Mouse (Mus musculus): ENCODE measurements around the gene Pik3cg.
"Not testable (repeated sequence)": the region's sequence is repeated elsewhere in the genome, so short reads cannot be mapped to it uniquely, and the experiment has no call there.

Pik3cg gene

DNA sequence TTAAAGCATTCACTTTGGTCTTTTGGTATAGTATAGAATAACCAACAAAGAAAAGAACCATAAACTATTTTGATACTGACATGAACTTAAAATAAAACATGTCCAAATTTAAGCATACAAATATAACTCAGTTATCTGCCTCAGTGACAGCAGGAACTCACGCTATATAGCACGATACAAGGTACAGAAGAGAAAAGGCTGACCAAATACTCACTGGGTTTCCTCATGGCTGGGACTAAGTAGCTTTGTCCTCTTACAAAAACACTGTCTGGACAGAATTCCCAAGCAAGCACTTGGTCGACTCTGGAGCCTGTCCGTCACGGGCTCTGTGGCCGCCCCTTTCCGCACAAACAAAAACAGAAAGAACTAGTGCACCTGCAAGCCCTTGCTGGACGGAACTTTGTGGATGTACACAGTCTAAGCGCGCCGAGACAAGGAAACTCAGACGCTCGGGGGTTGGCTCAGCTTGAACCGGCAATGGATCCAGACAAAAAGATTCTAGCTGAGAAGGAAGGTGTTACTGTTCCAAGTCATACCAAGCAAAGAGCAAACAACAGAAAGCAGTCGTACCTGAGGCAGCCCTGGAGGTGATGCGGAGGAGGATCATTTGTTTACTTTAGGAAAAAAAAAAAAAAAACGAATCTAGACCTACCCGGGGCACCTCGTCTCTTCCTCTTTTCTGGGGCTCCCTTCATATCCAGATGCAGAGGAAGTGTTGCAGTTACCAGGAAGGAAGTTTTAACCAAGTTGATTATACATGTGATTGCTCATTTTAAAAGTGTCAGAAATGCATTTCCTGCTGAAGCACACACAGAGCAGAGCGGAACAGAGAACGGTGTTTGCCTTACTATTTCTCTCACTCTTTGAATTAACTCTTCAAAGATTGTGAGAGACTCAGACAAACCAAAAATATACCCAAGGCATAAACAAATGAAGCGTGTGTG, at the start of gene Pik3cg:
Pik3cg (minus strand) TSS at position 712 of the 944 bp plus-strand sequence.
- DNase-seq (ENCODE audit: low spot score), result no peak

DNA sequence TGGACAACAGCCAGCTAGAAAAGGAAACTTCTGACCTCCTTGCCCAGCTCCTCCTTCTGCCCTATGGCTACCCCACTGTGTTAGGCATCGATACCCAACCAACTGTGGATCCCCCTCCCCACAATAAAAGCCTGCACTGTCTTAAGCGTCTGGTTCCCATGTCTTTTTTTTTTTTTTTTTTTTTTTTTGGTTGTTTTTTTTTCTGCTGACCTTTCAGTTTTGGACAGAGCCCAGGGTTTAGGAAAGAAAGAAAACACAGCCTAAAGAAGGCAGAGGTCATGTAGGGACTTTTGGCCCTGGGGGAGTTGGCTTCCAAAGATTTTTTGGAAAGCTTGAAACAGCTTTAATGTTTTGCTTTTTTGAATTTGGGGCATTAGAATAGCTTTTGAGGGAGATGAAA, 40.0 kb upstream of the Pik3cg start:
- no peak for DNase-seq (ENCODE audit: low spot score)

DNA sequence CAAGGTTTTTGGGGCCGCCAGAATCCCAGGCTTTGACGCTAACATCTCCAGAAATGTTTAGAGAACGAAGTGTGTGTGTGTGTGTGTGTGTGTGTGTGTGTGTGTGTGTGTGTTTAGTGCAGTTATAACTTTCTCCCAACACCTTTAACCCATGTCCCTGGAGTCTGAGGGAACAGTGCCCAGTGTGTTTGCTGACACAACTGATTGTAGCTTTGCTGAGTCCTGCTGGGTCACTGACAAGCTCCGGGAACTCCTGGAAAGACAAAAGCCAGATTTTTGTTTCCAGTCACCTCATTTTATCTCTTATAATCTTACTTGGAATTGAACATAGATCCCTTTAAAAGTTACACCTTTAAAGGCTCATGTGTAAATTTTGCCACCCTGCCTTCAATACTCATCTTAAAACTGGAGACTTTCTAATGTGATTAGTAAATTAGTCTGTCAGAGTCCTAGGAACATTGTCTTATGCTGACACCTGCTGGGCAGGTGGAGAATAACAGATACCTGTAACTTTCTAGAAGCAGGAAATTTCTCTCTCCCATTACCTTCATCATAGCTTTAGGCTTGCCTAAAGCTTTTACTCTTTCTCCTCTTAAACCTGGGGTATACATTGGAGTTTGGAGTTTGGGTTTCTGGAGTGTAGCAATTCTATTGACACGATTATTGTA, 37.2 kb upstream of the Pik3cg start:
- DNase-seq (ENCODE audit: low spot score), result no peak

DNA sequence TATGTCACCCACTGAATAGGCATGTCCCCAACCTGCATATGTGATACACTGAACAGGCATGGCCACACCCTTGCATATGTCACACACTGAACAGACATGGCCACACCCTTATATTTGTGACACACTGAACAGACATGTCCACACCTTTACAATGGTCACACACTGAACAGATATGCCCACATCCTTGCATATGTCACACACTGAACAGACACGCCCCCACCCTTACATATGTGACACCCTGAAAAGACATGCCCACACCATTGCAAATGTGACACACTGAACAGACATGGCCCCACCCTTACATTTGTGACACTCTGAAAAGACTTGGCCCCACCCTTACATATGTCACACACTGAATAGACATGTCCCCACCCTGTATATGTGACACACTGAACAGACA, 35.1 kb upstream of the Pik3cg start:
- no peak for DNase-seq (ENCODE audit: low spot score)

DNA sequence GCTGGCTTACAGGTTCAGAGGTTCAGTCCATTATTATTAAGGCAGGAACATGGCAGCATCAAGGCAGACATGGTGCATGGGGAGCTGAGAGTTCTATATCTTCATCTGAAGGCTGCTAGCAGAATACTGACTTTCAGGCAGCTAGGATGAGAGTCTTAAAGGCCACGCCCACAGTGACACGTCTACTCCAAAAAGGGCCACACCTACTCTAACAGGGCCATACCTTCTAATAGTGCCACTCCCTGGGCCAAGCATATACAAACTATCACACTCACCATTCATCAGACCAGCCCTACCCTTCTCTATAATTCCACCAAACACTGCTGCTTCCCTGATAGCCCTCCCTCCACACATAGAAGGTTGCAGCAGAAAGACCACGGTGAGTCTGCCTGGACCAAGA, 30.7 kb upstream of the Pik3cg start:
- not testable (repeated sequence) for DNase-seq (ENCODE audit: low spot score)

DNA sequence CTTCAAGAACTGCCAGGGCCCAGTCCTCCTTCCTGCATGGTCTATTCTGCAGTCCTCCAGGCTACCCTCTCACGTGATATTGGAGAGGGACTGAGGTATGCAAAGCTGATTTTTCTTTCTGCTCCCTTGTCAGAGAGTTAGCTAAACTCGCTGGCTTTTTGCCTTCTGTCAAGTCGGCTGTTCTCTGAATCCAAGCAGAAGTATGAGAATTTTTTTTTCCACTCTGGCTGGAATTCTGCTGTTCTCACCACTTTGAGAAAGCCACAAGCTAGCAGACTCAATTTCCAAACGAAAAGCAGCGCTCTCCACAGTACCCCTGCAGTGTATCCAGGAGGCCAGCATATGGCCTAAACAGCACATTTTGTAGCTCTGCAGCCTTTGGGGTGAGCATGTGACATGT, 30.0 kb upstream of the Pik3cg start:
- no peak for DNase-seq (ENCODE audit: low spot score)

DNA sequence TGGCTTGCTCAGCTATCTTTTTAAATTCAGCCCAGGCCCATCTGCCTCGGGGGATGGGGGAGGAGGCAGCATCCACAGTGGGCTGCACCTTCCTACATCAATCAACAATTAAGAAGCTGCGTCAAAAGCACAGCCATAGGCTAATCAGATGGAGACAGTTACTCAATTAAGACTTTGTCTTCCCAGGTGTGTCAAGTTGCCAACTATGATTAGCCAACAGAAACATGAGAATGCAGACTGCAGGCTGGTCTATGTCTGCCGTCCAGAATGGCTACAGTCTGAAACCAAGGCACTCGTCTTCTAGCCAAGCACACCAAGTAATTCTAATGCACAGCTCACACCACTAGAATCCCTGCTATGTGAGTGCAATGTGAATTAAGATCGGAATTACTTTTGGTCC, 29.4 kb upstream of the Pik3cg start:
- DNase-seq (ENCODE audit: low spot score), result no peak

DNA sequence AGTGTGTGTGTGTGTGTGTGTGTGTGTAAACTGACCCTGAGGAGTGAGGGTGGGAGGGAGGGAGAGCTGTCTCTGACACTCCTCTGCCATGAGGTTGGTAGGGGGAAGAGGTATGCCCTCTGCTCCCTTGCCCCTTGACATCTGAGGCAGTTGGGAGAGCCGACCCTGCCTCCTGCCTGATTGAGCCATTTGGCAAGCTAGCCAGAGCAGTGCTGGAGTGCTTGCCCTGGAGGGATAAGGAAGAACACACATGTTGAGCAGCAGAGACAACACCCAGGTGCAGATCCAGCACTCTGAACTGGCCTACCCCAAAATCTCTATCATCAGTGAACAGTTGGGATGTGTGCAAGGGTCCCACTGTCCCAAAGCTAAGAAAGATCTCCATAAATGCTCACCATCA, 28.7 kb upstream of the Pik3cg start:
- no peak for DNase-seq (ENCODE audit: low spot score)

DNA sequence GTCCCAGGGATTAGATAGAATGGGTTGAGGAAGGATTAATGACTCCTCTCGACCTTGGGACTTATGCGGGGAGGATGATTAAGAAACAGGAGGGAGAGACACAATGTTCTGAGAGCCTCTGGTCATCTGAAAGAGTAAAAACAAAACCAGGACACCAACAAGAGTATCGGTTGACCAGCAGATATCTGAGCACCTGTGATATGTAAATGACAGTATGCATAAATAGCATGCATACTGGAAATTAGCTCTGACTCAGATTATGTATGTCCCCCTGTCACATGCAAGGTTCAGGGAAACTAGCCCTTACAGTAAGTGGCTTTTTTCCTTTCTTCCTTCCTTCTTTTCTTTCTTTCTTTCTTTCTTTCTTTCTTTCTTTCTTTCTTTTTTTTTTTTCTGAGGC, 28.0 kb upstream of the Pik3cg start:
- no peak for DNase-seq (ENCODE audit: low spot score)

DNA sequence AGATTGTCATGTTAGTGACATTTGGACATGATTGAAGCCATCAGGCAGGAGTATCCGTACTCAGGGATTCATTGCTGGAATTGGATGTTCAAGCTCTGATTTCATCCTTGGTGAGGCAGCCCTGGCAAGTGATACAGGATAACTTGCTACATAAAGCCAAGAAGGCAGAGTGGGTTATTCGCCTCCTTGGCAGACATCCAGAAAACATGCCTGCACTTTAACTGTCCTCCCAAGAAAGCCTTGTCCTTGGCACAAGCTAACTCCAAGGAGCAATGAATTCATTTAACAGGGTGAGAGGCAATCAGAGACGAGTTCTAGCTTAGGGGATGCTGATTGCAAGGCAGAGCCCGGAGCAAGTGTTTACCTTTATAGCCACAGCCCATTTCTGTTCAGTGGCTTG, 25.4 kb upstream of the Pik3cg start:
- no peak for DNase-seq (ENCODE audit: low spot score)

DNA sequence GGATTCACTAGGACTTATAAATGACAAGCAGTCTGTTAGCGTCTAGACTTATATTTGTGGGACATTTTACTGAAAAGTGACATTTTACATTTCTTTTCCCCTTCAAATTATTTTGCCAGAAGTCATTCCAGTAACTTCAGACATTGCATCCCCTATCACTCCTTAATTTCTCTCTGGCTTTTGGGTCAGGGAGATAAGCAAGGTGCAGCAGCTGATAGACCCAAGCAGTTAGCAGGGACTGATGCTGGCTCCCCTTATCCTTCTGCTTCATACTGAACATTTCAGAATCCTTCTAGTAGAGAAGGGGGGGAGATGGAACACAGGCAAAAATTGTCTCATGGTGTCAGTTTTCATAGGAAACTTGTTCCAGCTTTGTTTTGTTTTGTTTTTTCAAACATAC, 22.9 kb upstream of the Pik3cg start:
- no peak for DNase-seq (ENCODE audit: low spot score)

DNA sequence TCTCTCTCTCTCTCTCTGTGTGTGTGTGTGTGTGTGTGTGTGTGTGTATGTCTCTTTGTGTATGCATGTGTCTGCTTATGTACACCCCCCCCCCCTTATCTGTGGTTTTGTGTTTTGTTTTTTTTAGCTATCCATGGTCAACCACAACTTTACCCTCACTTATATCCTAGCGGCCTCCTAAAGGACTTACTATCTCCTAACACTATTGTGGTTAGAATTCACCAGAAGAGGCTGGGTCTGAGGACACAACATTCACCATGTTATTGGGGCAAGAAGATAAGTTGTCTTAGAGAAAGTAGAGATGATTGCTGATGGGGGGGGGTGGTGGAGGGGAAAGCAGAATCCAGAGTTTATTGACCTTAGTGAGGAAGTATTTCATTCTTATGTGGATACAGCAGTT, 15.2 kb upstream of the Pik3cg start:
- DNase-seq (ENCODE audit: low spot score), result no peak

DNA sequence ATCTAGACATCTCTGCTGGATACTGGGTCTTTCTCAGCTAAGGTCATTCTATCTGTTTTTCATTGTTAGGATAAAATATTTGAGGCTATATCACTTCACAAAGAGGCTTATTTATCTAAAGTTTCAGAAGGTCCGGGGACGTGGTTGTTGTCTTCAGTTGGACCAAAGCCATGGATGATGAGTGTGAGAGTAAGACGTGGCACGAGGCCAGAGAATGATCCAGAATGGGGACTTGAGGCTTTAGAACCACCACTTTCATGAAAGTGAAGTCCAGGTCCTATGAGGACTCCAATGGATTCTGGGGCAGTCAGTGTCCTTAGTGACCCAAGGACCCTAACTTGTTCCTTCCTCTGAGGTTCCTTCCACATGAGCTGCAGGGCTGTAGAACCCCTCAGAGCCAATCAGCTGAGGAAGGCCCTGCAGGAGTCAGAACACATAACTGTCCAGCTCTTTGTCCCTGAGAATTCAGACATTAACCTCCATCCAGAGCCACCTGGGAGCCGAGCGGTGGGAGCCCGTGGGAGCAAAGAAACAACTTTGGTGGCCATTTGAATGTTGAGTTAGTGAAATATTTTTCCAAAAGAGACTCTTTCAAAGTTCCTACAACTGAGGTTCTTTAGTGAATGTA, 14.4 kb upstream of the Pik3cg start:
- no peak for DNase-seq (ENCODE audit: low spot score)

DNA sequence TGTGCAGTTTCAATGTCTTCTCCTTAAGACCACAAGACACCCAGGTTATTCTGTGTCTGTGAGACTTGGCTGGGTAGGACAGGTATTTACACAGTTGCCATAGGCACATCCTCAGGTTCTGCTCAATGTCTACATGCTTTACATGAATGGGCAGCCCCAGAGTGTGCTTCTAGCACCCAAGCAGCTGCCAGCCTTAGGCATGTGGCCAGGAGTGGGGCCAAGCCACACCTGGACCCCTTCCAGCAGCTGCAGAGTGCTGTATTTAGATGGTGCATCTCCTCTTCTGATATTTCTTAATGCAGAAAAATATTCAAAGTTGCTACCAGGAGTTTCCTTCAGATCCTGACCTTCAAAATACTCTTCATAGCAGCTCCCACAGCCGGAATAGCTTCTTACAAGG, 11.9 kb upstream of the Pik3cg start:
- DNase-seq (ENCODE audit: low spot score), result no peak

DNA sequence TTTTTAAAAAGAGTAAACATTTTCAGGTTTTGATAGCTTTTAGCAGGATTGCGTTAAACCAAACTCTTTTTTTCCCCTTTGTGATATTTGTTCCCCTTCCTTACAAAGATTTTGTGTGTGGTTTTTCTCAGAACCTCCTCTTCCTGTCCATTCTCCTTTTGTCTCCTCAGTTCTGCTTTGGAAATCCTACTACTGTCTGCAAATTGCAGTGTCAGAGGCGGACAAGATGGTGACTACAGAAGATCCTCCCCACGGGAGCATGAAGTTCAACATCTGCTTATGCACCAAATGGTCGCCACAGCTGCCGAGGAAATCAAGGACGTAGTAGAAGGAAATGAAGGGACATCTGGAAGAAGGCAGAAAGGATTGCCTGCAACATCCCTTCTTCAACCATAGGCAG, 6.7 kb upstream of the Pik3cg start:
- DNase-seq (ENCODE audit: low spot score), result no peak

DNA sequence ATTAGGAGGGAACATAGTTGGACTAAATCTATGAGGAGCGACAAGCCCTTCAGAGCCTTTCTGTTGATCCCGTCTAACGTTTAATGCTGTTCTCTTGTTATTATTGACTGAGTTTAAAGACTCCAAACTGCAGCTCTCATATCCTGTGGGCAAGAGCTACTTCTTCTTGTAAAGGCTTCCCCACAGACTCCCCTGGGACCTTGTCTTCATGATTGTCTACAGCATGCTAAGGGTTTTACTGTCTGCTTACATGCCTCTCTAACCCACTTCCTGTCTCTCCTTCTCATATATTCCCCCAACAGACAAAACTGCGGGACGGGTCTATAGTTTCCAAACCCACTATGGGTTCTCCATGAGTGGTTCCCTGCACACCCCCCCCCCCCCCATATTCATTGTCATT, 4.2 kb upstream of the Pik3cg start:
- no peak for DNase-seq (ENCODE audit: low spot score)

DNA sequence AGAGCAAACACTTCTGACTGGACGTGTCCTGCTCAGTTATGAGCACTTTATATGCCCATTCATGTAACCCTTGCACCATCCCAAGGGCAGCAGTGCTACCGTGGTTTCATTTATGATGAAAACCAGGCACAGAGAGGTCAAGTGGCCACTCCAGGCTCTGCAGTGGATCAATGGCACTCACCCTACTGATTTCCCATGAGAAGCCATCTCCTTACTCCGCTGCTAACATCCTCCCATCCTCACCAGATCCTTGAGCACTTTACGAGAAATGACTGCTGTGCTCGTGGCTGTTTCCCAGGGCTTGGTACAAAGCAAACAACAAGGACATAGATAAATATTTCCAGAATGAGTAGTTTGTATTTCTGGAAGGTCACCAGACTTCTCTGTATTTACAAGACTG, 3.7 kb upstream of the Pik3cg start:
- DNase-seq (ENCODE audit: low spot score), result no peak

DNA sequence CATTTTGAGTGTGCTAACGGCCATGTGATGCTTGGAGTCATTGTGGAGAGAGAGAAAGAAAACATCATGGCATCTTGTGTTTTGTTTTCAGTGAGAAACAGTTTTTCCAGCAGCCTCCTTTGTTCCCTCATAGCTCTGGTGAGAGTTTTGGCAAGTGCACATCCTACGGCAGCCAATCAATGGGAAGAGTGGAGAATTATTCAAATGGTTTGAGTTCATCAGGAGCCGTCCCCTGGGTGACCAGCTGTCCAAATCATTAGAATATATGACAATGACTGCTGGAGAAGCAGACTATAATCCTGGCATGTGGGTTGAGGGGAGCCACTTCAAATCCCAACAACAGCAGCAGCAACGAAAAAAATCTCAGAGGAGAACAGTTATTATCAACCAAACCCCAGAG, 2.8 kb upstream of the Pik3cg start:
- no peak for DNase-seq (ENCODE audit: low spot score)

DNA sequence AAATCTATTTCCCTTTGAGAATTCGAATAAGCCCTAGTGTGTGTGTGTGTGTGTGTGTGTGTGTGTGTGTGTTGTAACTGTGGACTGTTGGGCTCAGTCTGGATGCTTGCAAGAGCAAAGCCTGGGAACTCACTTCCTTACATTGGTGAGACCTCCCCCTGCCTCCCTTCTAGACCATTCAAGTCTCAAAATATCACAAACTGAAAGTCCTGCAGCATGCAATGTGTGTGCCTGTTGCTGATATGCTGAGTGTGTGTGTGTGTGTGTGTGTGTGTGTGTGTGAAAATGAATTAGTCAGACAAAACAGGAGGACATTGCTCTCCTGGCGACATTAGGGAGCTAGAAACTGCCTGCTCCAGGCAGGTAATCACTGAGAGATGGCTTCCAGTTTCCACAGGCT, 492 bp upstream of the Pik3cg start:
- DNase-seq (ENCODE audit: low spot score), result no peak

DNA sequence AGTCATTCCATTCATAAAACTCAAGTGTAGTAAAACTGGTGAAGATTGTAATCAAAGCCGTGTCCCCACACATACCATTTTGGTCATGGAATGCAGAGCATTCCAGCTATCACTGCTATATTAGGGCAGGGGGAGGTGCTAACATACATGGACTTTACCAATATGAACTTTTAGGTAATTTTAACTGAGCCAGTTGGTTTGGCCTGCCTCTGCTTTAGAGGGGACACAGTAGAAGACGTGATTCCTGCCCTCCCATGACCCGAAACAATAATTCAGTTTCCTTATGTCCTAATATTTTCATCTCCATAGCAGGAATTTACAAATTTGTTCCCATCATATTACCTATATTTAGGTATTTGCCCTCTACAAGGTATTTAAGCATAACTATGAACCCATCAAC, 1.3 kb downstream of the Pik3cg start:
- DNase-seq (ENCODE audit: low spot score), result no peak

DNA sequence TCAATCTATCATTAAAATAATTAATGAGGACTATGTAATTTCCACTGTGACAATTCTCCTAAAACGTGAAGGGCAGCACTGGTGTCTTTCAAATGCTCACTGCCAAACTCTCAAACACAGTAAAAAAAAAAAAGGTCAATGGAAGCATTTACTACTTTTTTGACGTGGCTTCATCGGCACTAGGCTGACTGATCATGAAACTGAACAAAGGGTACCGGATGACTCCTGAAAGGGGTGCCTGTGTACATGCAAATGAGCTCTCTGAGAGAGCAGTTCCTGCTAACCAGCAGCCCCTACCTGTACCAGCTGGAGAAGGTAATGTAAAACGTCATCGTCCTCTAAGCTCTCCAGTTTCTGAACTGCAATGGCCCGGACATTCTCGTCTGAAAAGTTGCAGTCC, 4.8 kb downstream of the Pik3cg start:
- DNase-seq (ENCODE audit: low spot score), result no peak

DNA sequence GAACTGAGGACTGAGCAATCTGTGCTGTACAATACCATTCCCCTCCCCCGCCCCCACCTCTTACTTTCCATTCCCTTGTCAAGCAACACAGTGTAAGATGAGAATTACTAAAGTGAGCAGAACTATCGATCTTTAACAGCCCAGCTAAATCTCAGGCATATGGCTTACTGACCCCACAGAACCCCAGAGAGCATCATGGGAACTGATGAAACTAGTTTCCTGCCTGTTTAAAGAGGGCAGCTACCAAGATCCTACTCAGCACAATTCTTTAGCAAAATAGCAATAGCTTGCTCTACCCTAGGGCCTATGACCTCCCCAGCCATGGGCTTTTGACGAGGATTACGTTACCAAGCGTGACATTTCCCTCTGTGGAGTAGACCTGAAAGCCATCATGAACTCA, 5.9 kb downstream of the Pik3cg start:
- no peak for DNase-seq (ENCODE audit: low spot score)

DNA sequence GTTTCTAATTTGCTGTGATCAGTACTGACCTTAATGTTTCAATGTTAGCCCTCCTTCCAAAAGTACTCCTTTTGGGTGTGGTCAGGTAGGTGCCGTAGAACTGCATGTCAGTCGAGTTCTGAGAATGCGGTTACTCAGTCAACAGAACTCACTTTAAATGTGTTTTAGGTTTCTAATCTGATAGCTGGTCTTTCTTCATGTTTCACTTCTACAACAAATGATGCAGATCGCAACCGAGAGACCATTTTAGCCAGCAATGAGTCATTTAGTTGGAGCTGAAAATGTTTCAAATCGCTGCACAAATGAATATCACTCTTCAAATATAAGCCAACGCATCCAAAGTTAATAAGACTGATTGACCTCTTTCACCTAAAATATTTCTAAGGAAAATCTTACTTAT, 6.5 kb downstream of the Pik3cg start:
- no peak for DNase-seq (ENCODE audit: low spot score)

Measured in testis, postnatal 14 days (tissue).